Mouse (Mus musculus): ENCODE data around the gene Ntf3.

DNA sequence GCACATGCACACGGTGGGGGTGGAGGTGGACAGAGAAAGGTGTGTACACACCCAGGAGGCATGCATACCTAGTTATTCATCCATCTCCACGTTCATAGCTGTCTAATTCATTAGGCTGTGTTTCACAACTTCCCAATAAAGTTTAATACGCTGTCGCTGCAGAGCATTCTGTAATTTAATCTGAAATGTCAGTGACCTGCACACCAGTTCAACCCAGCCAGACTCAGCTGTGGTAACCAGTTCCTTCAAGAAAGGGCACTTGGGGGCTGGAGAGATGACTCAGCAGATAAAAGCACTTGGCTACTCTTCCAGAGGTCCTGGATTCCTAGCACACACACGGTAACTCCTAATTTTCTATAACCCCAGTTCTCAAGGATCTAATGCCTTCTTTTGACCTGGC is 69.2 kb downstream of the Ntf3 start:
- TF ChIP-seq CTCF (IDR thresholded peaks at IDR 0.05; ENCODE audit: extremely low read depth, insufficient read depth, low read length) (no peak), POLR2A (IDR thresholded peaks at IDR 0.05; ENCODE audit: extremely low read depth, insufficient read depth, low read length) (no peak)
